Mouse (Mus musculus): ENCODE measurements around the gene Gm8994. TPM values are rescaled to one million over a fixed set of nuclear protein-coding genes. Genes with fewer than 3 reads are reported as not detected.

Gm8994 gene
- not detected in 2 replicates for polyA plus RNA-seq (2015; fragmentation: Nextera tagmentation; extraction: Ambion mirVana)

GRCm38 (mm10) chr6:136327239-136327638 lies at the start of gene Gm8994:
Gene Gm8994, plus strand, starts transcription at chr6:136327539.

Other genes with a start within 250 kb of the Gm8994 start
- 0.09 and 0.62 TPM in 2 replicates for gene Grin2b, start 154.0 kb upstream of the Gm8994 start, polyA plus RNA-seq (2015; fragmentation: Nextera tagmentation; extraction: Ambion mirVana)
- 0.13 and 0.19 TPM in 2 replicates for gene E330021D16Rik, start 88.0 kb downstream of the Gm8994 start, polyA plus RNA-seq (2015; fragmentation: Nextera tagmentation; extraction: Ambion mirVana)
- gene Atf7ip, start 178.6 kb downstream of the Gm8994 start, polyA plus RNA-seq (2015; fragmentation: Nextera tagmentation; extraction: Ambion mirVana) = 15.4 and 17.0 TPM in 2 replicates

Measured in skeletal muscle tissue, postnatal 0 days (tissue).